Comparison of ENCODE assay signal across 21 mouse cellular contexts in genomic region chr16:43274057-43274595, GRCm38 (mm10).
A peak's percentile ranks its signal among the peaks of the same experiment; 100 is the strongest.
DNase-seq lines count a peak whose midpoint lies in the region; ATAC-seq and TF ChIP-seq lines count a peak whose summit lies in the region.
"Had no signal": no experiment of that assay in that cellular context is flagged by ENCODE, and none has a peak within 500 bp of the region (broad histone marks: within the 10 kb centered on the region; RNA-seq: fewer than 3 reads in every experiment).

No protein-coding gene starts in this region.

- peak; percentile 68 for ATAC-seq in heart, embryonic 12.5 days (ENCODE audit: insufficient number of reproducible peaks, low FRiP score)
- 0 out of 2 replicates have a peak, but pooled peaks have one; percentile 39 for ATAC-seq in megakaryocyte progenitor cell, adult 5-6 weeks (replicated peaks; ENCODE audit: poor library complexity)
- ATAC-seq: activated CD4-positive, CD25-positive, alpha-beta regulatory T cell, adult 4 months; forebrain, embryonic 15.5 days; Patski had no signal

- H3K9ac ChIP-seq in heart, embryonic 12.5 days, result no peak overlapping the region
- H3K9ac ChIP-seq: embryonic facial prominence, embryonic 12.5 days; forebrain, embryonic 15.5 days; hindbrain, embryonic 15.5 days had no signal

- no peaks in the 10 kb centered on the region for H3K36me3 ChIP-seq in heart, embryonic 12.5 days
- no peaks in the 10 kb centered on the region; the same call in 1 of the 2 replicates for H3K36me3 ChIP-seq in kidney, adult 2 months (ENCODE audit: control insufficient read depth, insufficient read depth, low read length)
- H3K36me3 ChIP-seq: embryonic facial prominence, embryonic 12.5 days; forebrain, embryonic 15.5 days; hindbrain, embryonic 15.5 days had no signal

- no peak for TF ChIP-seq POLR2A in kidney, adult 2 months (IDR thresholded peaks at IDR 0.05; ENCODE audit: low read depth, low read length)

- H3K4me2 ChIP-seq in heart, embryonic 12.5 days, result no peak overlapping the region
- H3K4me2 ChIP-seq: embryonic facial prominence, embryonic 12.5 days; forebrain, embryonic 15.5 days; hindbrain, embryonic 15.5 days had no signal

- H3K4me3 ChIP-seq in heart, embryonic 12.5 days, result no peak overlapping the region
- no peak overlapping the region for H3K4me3 ChIP-seq in kidney, adult 2 months (ENCODE audit: insufficient read depth, low read depth, low read length)
- H3K4me3 ChIP-seq in layer of hippocampus, adult 2 months, result no peak overlapping the region
- H3K4me3 ChIP-seq: embryonic facial prominence, embryonic 12.5 days; forebrain, embryonic 15.5 days; hindbrain, embryonic 15.5 days had no signal

- intact Hi-C loops in heart, postnatal 25 days (cut with DNase I), result no loop called here

- 18% methylated on average over 2 of the region's 2 CpGs for WGBS in heart, embryonic 12.5 days
- WGBS in kidney, adult 2 months, result 40% methylated on average over 2 of the region's 2 CpGs

- TF ChIP-seq CTCF in kidney, adult 2 months (conservative IDR thresholded peaks at IDR 0.05; ENCODE audit: insufficient read depth, insufficient read length, low read depth, low read length), result no peak
- TF ChIP-seq CTCF in layer of hippocampus, adult 2 months (conservative IDR thresholded peaks at IDR 0.05), result no peak

- H3K27me3 ChIP-seq in heart, embryonic 12.5 days (replicated peaks), result no peaks in the 10 kb centered on the region
- no peaks in the 10 kb centered on the region for H3K27me3 ChIP-seq in kidney, adult 2 months (replicated peaks; ENCODE audit: control insufficient read depth, insufficient read depth, low read length)
- H3K27me3 ChIP-seq: CH12.LX; embryonic facial prominence, embryonic 12.5 days; forebrain, embryonic 15.5 days; hindbrain, embryonic 15.5 days; Patski had no signal

- no peak overlapping the region for H3K27ac ChIP-seq in heart, embryonic 12.5 days (ENCODE audit: poor library complexity, severe bottlenecking)
- peak overlapping the region; percentile 95 for H3K27ac ChIP-seq in kidney, adult 2 months (ENCODE audit: insufficient read depth, low read depth, low read length)
- peak overlapping the region; percentile 19; the same call in 1 of the 2 replicates for H3K27ac ChIP-seq in layer of hippocampus, adult 2 months
- H3K27ac ChIP-seq: embryonic facial prominence, embryonic 12.5 days; forebrain, embryonic 15.5 days; hindbrain, embryonic 15.5 days had no signal

- DNase-seq in heart, postnatal 25 days (ENCODE audit: low spot score), result no peak
- peak; percentile 70 for DNase-seq in kidney, adult 2 months
- no peak for DNase-seq in kidney, postnatal 25 days
- no peak for DNase-seq in layer of hippocampus, adult 2 months (ENCODE audit: low spot score in 2 of 2)
- no peak for DNase-seq in layer of hippocampus, adult 11-12 months (ENCODE audit: low spot score)
- no peak for DNase-seq in urinary bladder, adult 2 months (ENCODE audit: low spot score)
- DNase-seq: adrenal gland, postnatal 14 days; cerebellum, adult 11-12 months; cerebellum, adult 9-10 months; cerebellum, postnatal 25 days; gastrocnemius, postnatal 36 days; heart, adult 11 months; heart, postnatal 14 days had no signal

- H3K4me1 ChIP-seq in heart, embryonic 12.5 days (replicated peaks), result peaks cover 20% of the 10 kb centered on the region
- peaks cover 26% of the 10 kb centered on the region for H3K4me1 ChIP-seq in kidney, adult 2 months (ENCODE audit: control insufficient read depth, insufficient read depth, low read length)
- H3K4me1 ChIP-seq: embryonic facial prominence, embryonic 12.5 days had no signal

- H3K9me3 ChIP-seq in heart, embryonic 12.5 days (replicated peaks), result no peaks in the 10 kb centered on the region
- H3K9me3 ChIP-seq: embryonic facial prominence, embryonic 12.5 days; forebrain, embryonic 15.5 days; hindbrain, embryonic 15.5 days had no signal
